Mouse (Mus musculus): ENCODE measurements at regions not wholly inside any gene's neighbourhood (a gene's known extent, or its start where the extent isn't known, plus 50 kb on each side); places are given as distances from the start of the nearest gene placed in this dataset.

DNA sequence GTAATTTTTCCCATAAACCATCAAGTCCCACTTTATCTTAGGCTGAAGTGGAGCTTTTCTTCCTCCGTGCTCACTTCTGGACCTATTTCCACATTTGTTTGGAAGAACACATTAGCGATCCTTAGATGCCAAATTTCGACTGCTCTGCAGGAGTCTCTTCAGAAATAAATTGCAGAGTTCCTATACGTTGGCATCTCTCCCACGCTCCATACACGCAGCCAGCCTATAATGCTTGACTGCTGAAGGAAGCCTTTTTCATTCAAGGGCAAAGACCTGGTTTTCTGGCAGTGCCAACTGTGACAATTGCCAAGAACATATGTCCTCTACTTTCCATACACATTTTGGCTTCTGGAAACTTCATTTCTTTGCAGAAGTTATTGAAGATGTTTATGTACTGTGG lies 258.1 kb downstream of the Tmsb4x start:
- Histone ChIP-seq H3K9me3 (ENCODE audit: control insufficient read depth, low read length) (no peaks in the 10 kb centered on the region), H3K36me3 (ENCODE audit: control insufficient read depth, insufficient read depth, low read length) (no peaks in the 10 kb centered on the region), H3K27ac (replicated peaks; ENCODE audit: low read depth, low read length) (no peak overlapping the region), H3K4me1 (ENCODE audit: control insufficient read depth, insufficient read depth, low read length) (no peaks in the 10 kb centered on the region), H3K27me3 (ENCODE audit: control insufficient read depth, insufficient read depth, low read length) (no peaks in the 10 kb centered on the region), H3K4me2 (replicated peaks; ENCODE audit: low read depth, low read length, severe bottlenecking) (no peak overlapping the region), H3K9ac (ENCODE audit: low read depth, low read length, severe bottlenecking) (no peak overlapping the region), H3K4me3 (replicated peaks; ENCODE audit: low read length) (no peak overlapping the region)
- DNase-seq (ENCODE audit: low spot score) (no peak), ATAC-seq (ENCODE audit: low FRiP score, low read depth) (no peak)
- TF ChIP-seq POLR2A (IDR thresholded peaks at IDR 0.05; ENCODE audit: borderline replicate concordance, extremely low read depth, insufficient read depth, insufficient read length) = no peak
- 70% methylated on average over 6 of the region's 6 CpGs for WGBS

DNA sequence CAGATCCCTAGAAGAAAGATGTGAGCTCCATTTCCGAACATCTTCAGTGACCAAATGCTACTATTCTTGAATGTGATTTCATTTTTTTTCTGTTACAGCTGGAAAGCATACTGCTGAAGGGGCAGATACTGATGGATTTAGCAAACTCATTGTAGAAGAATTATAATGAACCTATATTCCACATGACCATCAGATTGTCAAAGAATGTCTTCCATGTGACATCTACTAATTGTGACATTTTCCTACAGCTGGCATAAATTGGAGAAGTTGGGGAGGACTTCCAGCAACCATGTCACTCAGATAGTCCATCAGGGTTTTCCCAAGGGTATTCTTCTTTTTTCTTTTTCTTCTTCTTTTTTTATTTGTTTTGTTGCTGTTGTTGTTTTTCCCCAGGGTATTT lies 263.2 kb downstream of the Tmsb4x start:
- Histone ChIP-seq H3K4me1 (ENCODE audit: control insufficient read depth, insufficient read depth, low read length) (no peaks in the 10 kb centered on the region), H3K4me2 (replicated peaks; ENCODE audit: low read depth, low read length, severe bottlenecking) (no peak overlapping the region), H3K36me3 (ENCODE audit: control insufficient read depth, insufficient read depth, low read length) (no peaks in the 10 kb centered on the region), H3K9me3 (ENCODE audit: control insufficient read depth, low read length) (no peaks in the 10 kb centered on the region), H3K4me3 (replicated peaks; ENCODE audit: low read length) (no peak overlapping the region), H3K27me3 (ENCODE audit: control insufficient read depth, insufficient read depth, low read length) (no peaks in the 10 kb centered on the region), H3K9ac (ENCODE audit: low read depth, low read length, severe bottlenecking) (no peak overlapping the region), H3K27ac (replicated peaks; ENCODE audit: low read depth, low read length) (no peak overlapping the region)
- ATAC-seq (ENCODE audit: low FRiP score, low read depth) (no peak), DNase-seq (ENCODE audit: low spot score) (no peak)
- WGBS = 89% methylated on average over 1 of the region's 1 CpGs
- TF ChIP-seq POLR2A (IDR thresholded peaks at IDR 0.05; ENCODE audit: borderline replicate concordance, extremely low read depth, insufficient read depth, insufficient read length) = no peak

DNA sequence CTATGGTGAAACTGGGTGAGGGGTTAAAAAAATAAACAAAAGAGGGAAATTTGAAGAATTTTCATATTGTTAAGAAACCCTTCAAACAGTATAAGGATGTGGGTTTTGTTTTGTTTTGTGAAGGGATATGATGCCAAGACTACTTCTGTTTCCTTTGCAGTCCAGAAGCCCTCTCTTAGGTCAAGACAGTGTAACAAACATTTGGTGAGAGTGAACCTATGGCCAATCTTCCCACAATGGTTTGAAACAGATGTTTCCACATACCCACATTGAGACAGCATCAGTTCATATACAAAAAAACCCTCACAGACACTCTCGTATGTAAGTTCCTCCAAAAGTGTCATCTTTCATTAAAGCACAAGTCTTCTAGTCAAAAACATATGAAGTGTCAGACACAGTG lies 263.6 kb downstream of the Tmsb4x start:
- H3K4me1 ChIP-seq (ENCODE audit: control insufficient read depth, insufficient read depth, low read length) = no peaks in the 10 kb centered on the region
- no peaks in the 10 kb centered on the region for H3K27me3 ChIP-seq (ENCODE audit: control insufficient read depth, insufficient read depth, low read length)
- ATAC-seq (ENCODE audit: low FRiP score, low read depth) (no peak), DNase-seq (ENCODE audit: low spot score) (no peak)
- TF ChIP-seq POLR2A (IDR thresholded peaks at IDR 0.05; ENCODE audit: borderline replicate concordance, extremely low read depth, insufficient read depth, insufficient read length) = no peak
- H3K4me2 ChIP-seq (replicated peaks; ENCODE audit: low read depth, low read length, severe bottlenecking) = no peak overlapping the region
- no peaks in the 10 kb centered on the region for H3K9me3 ChIP-seq (ENCODE audit: control insufficient read depth, low read length)
- no peak overlapping the region for H3K27ac ChIP-seq (replicated peaks; ENCODE audit: low read depth, low read length)
- H3K36me3 ChIP-seq (ENCODE audit: control insufficient read depth, insufficient read depth, low read length) = no peaks in the 10 kb centered on the region
- 68% methylated on average over 1 of the region's 1 CpGs for WGBS
- no peak overlapping the region for H3K9ac ChIP-seq (ENCODE audit: low read depth, low read length, severe bottlenecking)
- no peak overlapping the region for H3K4me3 ChIP-seq (replicated peaks; ENCODE audit: low read length)

GRCm38 (mm10) chrX:166933766-166934165 lies 275.3 kb downstream of the Tmsb4x start:
- Histone ChIP-seq H3K4me1 (ENCODE audit: control insufficient read depth, insufficient read depth, low read length) (no peaks in the 10 kb centered on the region), H3K4me2 (replicated peaks; ENCODE audit: low read depth, low read length, severe bottlenecking) (no peak overlapping the region), H3K9ac (ENCODE audit: low read depth, low read length, severe bottlenecking) (no peak overlapping the region), H3K36me3 (ENCODE audit: control insufficient read depth, insufficient read depth, low read length) (no peaks in the 10 kb centered on the region), H3K27ac (replicated peaks; ENCODE audit: low read depth, low read length) (no peak overlapping the region), H3K27me3 (ENCODE audit: control insufficient read depth, insufficient read depth, low read length) (no peaks in the 10 kb centered on the region; the same call in 1 of the 2 replicates), H3K9me3 (ENCODE audit: control insufficient read depth, low read length) (no peaks in the 10 kb centered on the region), H3K4me3 (replicated peaks; ENCODE audit: low read length) (no peak overlapping the region)
- no peak for DNase-seq (ENCODE audit: low spot score)
- ATAC-seq (ENCODE audit: low FRiP score, low read depth) = no peak
- 75% methylated on average over 2 of the region's 2 CpGs for WGBS
- TF ChIP-seq POLR2A (IDR thresholded peaks at IDR 0.05; ENCODE audit: borderline replicate concordance, extremely low read depth, insufficient read depth, insufficient read length) = no peak

DNA sequence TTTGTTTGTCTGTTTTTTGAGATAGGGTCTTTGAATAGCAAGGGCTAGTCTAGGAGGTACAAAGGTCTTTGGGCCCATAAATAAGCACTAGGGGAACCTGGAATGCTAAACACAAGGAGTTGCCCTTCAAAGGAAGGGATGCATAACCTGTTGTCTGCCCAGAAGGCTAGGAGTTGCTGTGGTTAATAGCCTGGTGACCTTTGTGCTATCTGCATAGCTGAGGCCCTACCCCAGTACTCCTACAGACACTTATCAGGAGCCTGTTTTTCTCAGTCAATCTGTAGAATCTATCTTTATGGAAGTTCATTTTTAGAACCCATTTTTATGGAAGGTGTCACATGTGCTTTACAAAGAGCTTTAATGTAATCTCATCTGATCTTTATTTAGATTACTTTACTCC lies 276.6 kb downstream of the Tmsb4x start:
- Histone ChIP-seq H3K4me2 (replicated peaks; ENCODE audit: low read depth, low read length, severe bottlenecking) (no peak overlapping the region), H3K4me1 (ENCODE audit: control insufficient read depth, insufficient read depth, low read length) (no peaks in the 10 kb centered on the region), H3K27me3 (ENCODE audit: control insufficient read depth, insufficient read depth, low read length) (no peaks in the 10 kb centered on the region; the same call in 1 of the 2 replicates)

DNA sequence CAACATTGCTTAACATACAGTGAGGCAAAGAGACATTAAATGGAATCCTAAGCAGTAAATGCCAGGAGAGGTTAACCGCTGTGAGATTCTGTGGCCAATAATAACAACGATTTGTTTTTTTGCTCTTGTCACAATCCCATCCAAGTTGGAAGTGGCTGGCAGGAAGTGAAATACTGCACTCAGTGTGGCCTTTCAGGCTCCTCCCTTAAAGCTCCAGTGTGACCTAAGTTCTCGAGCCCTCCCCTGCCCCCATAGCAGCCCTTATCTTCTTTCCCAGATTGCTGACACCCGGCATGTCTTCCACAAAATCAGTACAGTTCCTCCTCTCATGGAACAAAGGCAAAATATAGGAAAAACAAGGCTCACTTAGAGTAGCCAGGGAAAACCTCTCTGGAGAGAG lies 278.1 kb downstream of the Tmsb4x start:
- no peak for DNase-seq (ENCODE audit: low spot score)
- TF ChIP-seq POLR2A (IDR thresholded peaks at IDR 0.05; ENCODE audit: borderline replicate concordance, extremely low read depth, insufficient read depth, insufficient read length) = no peak

More for the DNA sequence above, 276.6 kb downstream of the Tmsb4x start:
- Histone ChIP-seq H3K4me3 (replicated peaks; ENCODE audit: low read length) (no peak overlapping the region), H3K9ac (ENCODE audit: low read depth, low read length, severe bottlenecking) (no peak overlapping the region), H3K36me3 (ENCODE audit: control insufficient read depth, insufficient read depth, low read length) (no peaks in the 10 kb centered on the region), H3K27ac (replicated peaks; ENCODE audit: low read depth, low read length) (no peak overlapping the region), H3K9me3 (ENCODE audit: control insufficient read depth, low read length) (no peaks in the 10 kb centered on the region)
- ATAC-seq (ENCODE audit: low FRiP score, low read depth) (no peak), DNase-seq (ENCODE audit: low spot score) (no peak)
- no peak for TF ChIP-seq POLR2A (IDR thresholded peaks at IDR 0.05; ENCODE audit: borderline replicate concordance, extremely low read depth, insufficient read depth, insufficient read length)

More for the DNA sequence above, 278.1 kb downstream of the Tmsb4x start:
- Histone ChIP-seq H3K4me3 (replicated peaks; ENCODE audit: low read length) (no peak overlapping the region), H3K27me3 (ENCODE audit: control insufficient read depth, insufficient read depth, low read length) (no peaks in the 10 kb centered on the region; the same call in 1 of the 2 replicates), H3K27ac (replicated peaks; ENCODE audit: low read depth, low read length) (no peak overlapping the region), H3K4me2 (replicated peaks; ENCODE audit: low read depth, low read length, severe bottlenecking) (no peak overlapping the region), H3K4me1 (ENCODE audit: control insufficient read depth, insufficient read depth, low read length) (no peaks in the 10 kb centered on the region), H3K9me3 (ENCODE audit: control insufficient read depth, low read length) (no peaks in the 10 kb centered on the region), H3K36me3 (ENCODE audit: control insufficient read depth, insufficient read depth, low read length) (no peaks in the 10 kb centered on the region), H3K9ac (ENCODE audit: low read depth, low read length, severe bottlenecking) (no peak overlapping the region)
- ATAC-seq (ENCODE audit: low FRiP score, low read depth) = no peak
- WGBS = 63% methylated on average over 4 of the region's 4 CpGs

All from limb, embryonic 14.5 days (tissue).